Mouse (Mus musculus): ENCODE data around the gene Slc26a10.

- TF ChIP-seq CTCF (IDR thresholded peaks at IDR 0.05; ENCODE audit: extremely low read depth, insufficient read length, insufficient replicate concordance, low read depth, low read length) (no peak), POLR2A (IDR thresholded peaks at IDR 0.05; ENCODE audit: low read depth, low read length) (no peak)
These were observed 46.0 kb upstream of the Slc26a10 start for GRCm38 (mm10) chr10:127226318-127226895.
